8 mouse cellular contexts compared by ENCODE assay signal in the genomic region with DNA sequence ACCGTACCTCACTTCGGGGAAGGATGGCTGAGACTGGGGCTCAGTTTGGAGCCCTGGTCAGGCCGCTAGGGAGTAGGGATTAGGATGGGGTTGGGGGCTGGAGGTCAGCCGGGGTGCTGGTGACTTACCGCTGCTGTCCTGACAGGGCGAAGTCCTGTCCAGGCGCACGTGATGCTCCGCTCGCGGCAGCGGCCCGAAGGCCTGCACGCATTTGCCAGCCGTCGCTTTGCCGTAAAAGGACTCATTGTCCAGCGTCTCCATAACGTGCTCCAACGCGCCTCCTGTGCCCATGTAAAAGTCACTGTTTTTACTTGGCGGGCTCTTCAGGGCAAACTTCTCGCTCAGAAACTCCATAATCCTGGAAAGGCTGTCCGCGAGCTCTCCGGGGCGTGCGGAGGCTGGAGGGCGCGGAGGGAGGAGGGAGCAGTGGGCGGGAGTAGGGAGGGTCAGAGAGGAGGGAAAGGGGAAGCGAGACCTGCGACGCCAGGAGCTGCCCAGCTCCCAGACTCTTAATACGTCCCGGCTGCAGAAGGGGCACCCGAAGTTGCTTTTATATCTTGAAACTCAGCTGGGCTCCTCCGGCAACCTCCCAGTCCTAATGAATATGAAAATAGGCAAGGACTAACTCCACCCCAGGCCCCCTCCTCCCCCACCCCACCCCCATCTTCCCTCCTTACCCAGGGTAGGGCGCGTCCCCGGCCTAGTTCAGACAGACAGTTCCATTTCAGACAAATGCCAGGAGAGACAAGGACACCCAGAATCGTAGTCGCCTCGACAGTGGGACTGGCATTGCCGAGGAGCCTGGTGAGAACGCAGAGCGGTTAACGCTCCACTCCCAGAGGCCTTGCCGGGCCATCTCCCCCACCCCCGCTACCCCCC. TPM values are rescaled to one million over a fixed set of nuclear protein-coding genes. Genes with fewer than 3 reads are reported as not detected.
DNase-seq lines count a peak whose midpoint lies in the region; ATAC-seq and TF ChIP-seq lines count a peak whose summit lies in the region.

No protein-coding gene starts in this region.

- peak; percentile 21 for DNase-seq in ovary, postnatal 36 days (ENCODE audit: low spot score)
- no peak for DNase-seq in ovary, adult 18-20 months (ENCODE audit: low spot score)
- DNase-seq in kidney, adult 11 months = peak; percentile 27
- no peak for DNase-seq in liver, postnatal 0 days
- DNase-seq in stomach, postnatal 0 days (ENCODE audit: low spot score) = peak; percentile 29
- DNase-seq in cerebellum, adult 9-11 months = no peak

- peak overlapping the region; percentile 32 for H3K4me2 ChIP-seq in forebrain, embryonic 15.5 days (replicated peaks)
- peak overlapping the region; percentile 55 for H3K4me2 ChIP-seq in liver, postnatal 0 days (ENCODE audit: low read depth, low read length)
- H3K4me2 ChIP-seq in stomach, postnatal 0 days (replicated peaks; ENCODE audit: low read depth) = peak overlapping the region; percentile 51

- under 1% methylated on average over 50 of the region's 50 CpGs for WGBS in forebrain, embryonic 15.5 days
- 2% methylated on average over 50 of the region's 50 CpGs for WGBS in liver, postnatal 0 days (ENCODE audit: insufficient replicate concordance)
- WGBS in stomach, postnatal 0 days = under 1% methylated on average over 45 of the region's 50 CpGs

- H3K9me3 ChIP-seq in forebrain, embryonic 15.5 days = no peaks in the 10 kb centered on the region
- no peaks in the 10 kb centered on the region for H3K9me3 ChIP-seq in liver, postnatal 0 days (ENCODE audit: low read length)
- no peaks in the 10 kb centered on the region for H3K9me3 ChIP-seq in stomach, postnatal 0 days (ENCODE audit: control insufficient read depth, low read length)

- peaks cover 60% of the 10 kb centered on the region for H3K27me3 ChIP-seq in forebrain, embryonic 15.5 days
- peaks cover 79% of the 10 kb centered on the region for H3K27me3 ChIP-seq in liver, postnatal 0 days (ENCODE audit: insufficient read depth, low read length)
- H3K27me3 ChIP-seq in stomach, postnatal 0 days (ENCODE audit: control insufficient read depth, insufficient read depth, low read length) = peaks cover 22% of the 10 kb centered on the region; the same call in 1 of the 2 replicates

- TF ChIP-seq CTCF in liver, postnatal 0 days (IDR thresholded peaks at IDR 0.05; ENCODE audit: low read depth) = no peak
- no peak for TF ChIP-seq CTCF in stomach, postnatal 0 days (IDR thresholded peaks at IDR 0.05; ENCODE audit: low read depth)

- TF ChIP-seq EP300 in liver, postnatal 0 days (IDR thresholded peaks at IDR 0.05; ENCODE audit: low read depth) = no peak
- no peak for TF ChIP-seq EP300 in stomach, postnatal 0 days (optimal IDR thresholded peaks at IDR 0.05)

- peaks cover 20% of the 10 kb centered on the region for H3K4me1 ChIP-seq in forebrain, embryonic 15.5 days
- H3K4me1 ChIP-seq in liver, postnatal 0 days (ENCODE audit: insufficient read depth) = peaks cover 2% of the 10 kb centered on the region; the same call in 1 of the 2 replicates
- H3K4me1 ChIP-seq in stomach, postnatal 0 days (replicated peaks; ENCODE audit: control insufficient read depth, insufficient read depth) = no peaks in the 10 kb centered on the region

- ATAC-seq in forebrain, embryonic 15.5 days (replicated peaks) = peak; percentile 68
- peak; percentile 33; the same call in 1 of the 2 replicates for ATAC-seq in liver, postnatal 0 days
- 0 out of 2 replicates have a peak, but pooled peaks have one; percentile 38 for ATAC-seq in stomach, postnatal 0 days (ENCODE audit: low FRiP score, low TSS enrichment)
- ATAC-seq in CD4-positive, CD25-positive, alpha-beta regulatory T cell, adult 4 months = no peak

- no peak overlapping the region for H3K27ac ChIP-seq in forebrain, embryonic 15.5 days (replicated peaks)
- no peak overlapping the region for H3K27ac ChIP-seq in liver, postnatal 0 days (ENCODE audit: low read depth)
- no peak overlapping the region for H3K27ac ChIP-seq in stomach, postnatal 0 days (replicated peaks)

- peak overlapping the region; percentile 28 for H3K4me3 ChIP-seq in forebrain, embryonic 15.5 days
- H3K4me3 ChIP-seq in liver, postnatal 0 days (ENCODE audit: low read depth, low read length) = peak overlapping the region; percentile 31
- H3K4me3 ChIP-seq in stomach, postnatal 0 days (ENCODE audit: low read depth, low read length) = peak overlapping the region; percentile 39

- H3K9ac ChIP-seq in forebrain, embryonic 15.5 days (replicated peaks) = no peak overlapping the region
- no peak overlapping the region for H3K9ac ChIP-seq in liver, postnatal 0 days (replicated peaks)
- H3K9ac ChIP-seq in stomach, postnatal 0 days (ENCODE audit: low read length) = no peak overlapping the region

- no peaks in the 10 kb centered on the region for H3K36me3 ChIP-seq in forebrain, embryonic 15.5 days
- H3K36me3 ChIP-seq in liver, postnatal 0 days (replicated peaks; ENCODE audit: insufficient read depth, low read length) = no peaks in the 10 kb centered on the region
- no peaks in the 10 kb centered on the region for H3K36me3 ChIP-seq in stomach, postnatal 0 days (ENCODE audit: control insufficient read depth, insufficient read depth, low read length)

RNA-seq across cellular contexts. Expression of a gene that starts 1.5 kb away (rescaled TPM):
- polyA plus RNA-seq in forebrain, embryonic 15.5 days (2015; fragmentation: Nextera tagmentation; extraction: Ambion mirVana) = 0.50 and 0.87 TPM in 2 replicates
- not detected in 2 replicates for polyA plus RNA-seq in liver, postnatal 0 days (2015; fragmentation: Nextera tagmentation; extraction: Ambion mirVana)
- polyA plus RNA-seq in stomach, postnatal 0 days (2015; fragmentation: Nextera tagmentation; extraction: Ambion mirVana) = not detected in 2 replicates
- polyA plus RNA-seq in CD4-positive, CD25-positive, alpha-beta regulatory T cell, adult 4 months (2017; shearing (Covaris generic)) = not detected

Comparison
In these comparisons a context has a peak if more than half of its experiments do, and no peak if none do; other contexts are left out.
1. DNase-seq: peak in ovary, postnatal 36 days (single experiment), kidney, adult 11 months (single experiment) and stomach, postnatal 0 days (single experiment); none in ovary, adult 18-20 months (single experiment), liver, postnatal 0 days (single experiment) and cerebellum, adult 9-11 months (single experiment).
2. Peak in every context shown above with its lines, with median percentiles within 50 percentile points of each other: H3K4me2 ChIP-seq and H3K4me3 ChIP-seq.